19 mouse cellular contexts compared by ENCODE assay signal in genomic region chr2:122206440-122207107, GRCm38 (mm10). TPM values are rescaled to one million over a fixed set of nuclear protein-coding genes. Genes with fewer than 3 reads are reported as not detected.
"Had no signal": no experiment of that assay in that cellular context is flagged by ENCODE, and none has a peak within 500 bp of the region (broad histone marks: within the 10 kb centered on the region; RNA-seq: fewer than 3 reads in every experiment).

No protein-coding gene starts in this region.

- H3K36me3 ChIP-seq: limb, embryonic 13.5 days; midbrain, embryonic 12.5 days had no signal

- H3K27me3 ChIP-seq: limb, embryonic 13.5 days; midbrain, embryonic 12.5 days had no signal

- DNase-seq: kidney, adult 8-10 months; kidney, postnatal 36 days; layer of hippocampus, adult 9-11 months; layer of hippocampus, postnatal 36 days; lung, postnatal 36 days; right cerebral cortex, postnatal 14 days; thymus, postnatal 4 days had no signal

- H3K4me3 ChIP-seq: limb, embryonic 13.5 days; midbrain, embryonic 12.5 days had no signal

- H3K9ac ChIP-seq: limb, embryonic 13.5 days; midbrain, embryonic 12.5 days had no signal

- H3K27ac ChIP-seq: kidney, postnatal 0 days; limb, embryonic 13.5 days; midbrain, embryonic 12.5 days had no signal

- ATAC-seq: inflammation-experienced regulatory T-cells, adult 6 months; midbrain, embryonic 16.5 days had no signal

- H3K9me3 ChIP-seq: limb, embryonic 13.5 days; midbrain, embryonic 12.5 days had no signal

- H3K4me1 ChIP-seq: limb, embryonic 13.5 days had no signal

- H3K4me2 ChIP-seq: limb, embryonic 13.5 days; liver, embryonic 11.5 days; midbrain, embryonic 12.5 days had no signal

RNA-seq across cellular contexts. Expression of gene Terb2, which starts 20.5 kb away (rescaled TPM):
- total RNA-seq: layer of hippocampus, adult 18-20 months; layer of hippocampus, postnatal 36 days; left cerebral cortex, postnatal 36 days; megakaryocyte progenitor cell, adult 5-6 weeks had no signal
- polyA plus RNA-seq: inflammation-experienced regulatory T-cells, adult 6 months; kidney, postnatal 0 days; limb, embryonic 13.5 days; liver, embryonic 11.5 days; liver, embryonic 16.5 days; lung, embryonic 16.5 days; midbrain, embryonic 12.5 days; midbrain, embryonic 16.5 days; neural tube, embryonic 14.5 days had no signal

RNA-seq across cellular contexts. Expression of gene Patl2, which starts 20.6 kb away (rescaled TPM):
- total RNA-seq: layer of hippocampus, adult 18-20 months; left cerebral cortex, postnatal 36 days had no signal
- polyA plus RNA-seq: limb, embryonic 13.5 days; lung, embryonic 16.5 days; midbrain, embryonic 12.5 days; midbrain, embryonic 16.5 days had no signal

RNA-seq across cellular contexts. Expression of gene Trim69, which starts 46.1 kb away (rescaled TPM):
- total RNA-seq: layer of hippocampus, adult 18-20 months; layer of hippocampus, postnatal 36 days; left cerebral cortex, postnatal 36 days; megakaryocyte progenitor cell, adult 5-6 weeks had no signal
- polyA plus RNA-seq: kidney, postnatal 0 days; limb, embryonic 13.5 days; liver, embryonic 11.5 days; midbrain, embryonic 12.5 days; midbrain, embryonic 16.5 days; neural tube, embryonic 14.5 days had no signal
